11 mouse cellular contexts compared by ENCODE assay signal in the genomic region with DNA sequence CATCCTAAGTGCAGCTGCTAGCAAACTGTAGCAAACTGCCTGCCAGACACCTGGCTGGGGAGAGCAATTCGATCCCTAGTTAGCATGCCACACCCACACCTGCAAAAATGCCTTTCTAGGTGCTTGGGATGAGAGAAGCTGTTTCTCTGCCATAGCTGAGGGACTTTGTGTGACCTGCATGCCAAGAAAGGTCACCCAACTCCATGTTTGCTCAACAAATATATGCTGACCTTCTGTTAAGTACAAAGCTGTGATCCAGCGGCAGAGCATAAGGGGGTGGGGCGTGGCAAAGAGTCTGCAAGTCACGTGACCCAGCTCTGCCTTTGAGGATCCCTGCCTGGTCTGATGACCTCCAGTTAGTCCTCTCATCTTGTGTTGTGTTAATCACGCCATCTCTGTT. TPM values are rescaled to one million over a fixed set of nuclear protein-coding genes. Genes with fewer than 3 reads are reported as not detected.
A peak's percentile ranks its signal among the peaks of the same experiment; 100 is the strongest.
DNase-seq lines count a peak whose midpoint lies in the region; ATAC-seq and TF ChIP-seq lines count a peak whose summit lies in the region.
"Had no signal": no experiment of that assay in that cellular context is flagged by ENCODE, and none has a peak within 500 bp of the region (broad histone marks: within the 10 kb centered on the region; RNA-seq: fewer than 3 reads in every experiment).

No protein-coding gene starts in this region.

- WGBS in large intestine, adult 2 months = 6% methylated on average over 5 of the region's 5 CpGs
- WGBS in forebrain, postnatal 0 days = 31% methylated on average over 5 of the region's 5 CpGs

- in situ Hi-C loops in ES-E14 (cut with MboI; ENCODE audit: low sequenced_read_pairs in 2 of 2, unreplicated experiment in 2 of 2) = no loop called here

- no peak for TF ChIP-seq CTCF in layer of hippocampus, adult 2 months (conservative IDR thresholded peaks at IDR 0.05)
- TF ChIP-seq CTCF in forebrain, postnatal 0 days (IDR thresholded peaks at IDR 0.05; ENCODE audit: low read depth) = no peak

- H3K4me2 ChIP-seq in forebrain, postnatal 0 days (ENCODE audit: low read depth) = no peak overlapping the region
- H3K4me2 ChIP-seq: hindbrain, embryonic 15.5 days; midbrain, embryonic 15.5 days had no signal

- no peak overlapping the region for H3K27ac ChIP-seq in ES-E14 (ENCODE audit: insufficient read depth, low read depth, low read length, poor library complexity, severe bottlenecking)
- no peak overlapping the region for H3K27ac ChIP-seq in layer of hippocampus, adult 2 months
- no peak overlapping the region for H3K27ac ChIP-seq in forebrain, postnatal 0 days (ENCODE audit: low read depth, low read length)
- H3K27ac ChIP-seq: hindbrain, embryonic 15.5 days; midbrain, embryonic 15.5 days had no signal

- H3K9me3 ChIP-seq in ES-E14 (ENCODE audit: control insufficient read depth, insufficient read depth, low read depth, low read length) = no peaks in the 10 kb centered on the region
- no peaks in the 10 kb centered on the region for H3K9me3 ChIP-seq in forebrain, postnatal 0 days (ENCODE audit: low read length)
- H3K9me3 ChIP-seq: hindbrain, embryonic 15.5 days; midbrain, embryonic 15.5 days had no signal

- H3K4me3 ChIP-seq in ES-E14 (ENCODE audit: insufficient read depth in 1 of 2, low read depth in 1 of 2, low read length in 2 of 2, poor library complexity in 1 of 2, severe bottlenecking in 1 of 2) = peak overlapping the region in 1 of 2 experiments; percentile 4; a peak in 3 of 4 replicates
- no peak overlapping the region for H3K4me3 ChIP-seq in layer of hippocampus, adult 2 months
- H3K4me3 ChIP-seq in forebrain, postnatal 0 days (ENCODE audit: low read depth, low read length) = no peak overlapping the region
- H3K4me3 ChIP-seq: hindbrain, embryonic 15.5 days; midbrain, embryonic 15.5 days had no signal

- DNase-seq in adrenal gland, postnatal 10 days = peak; percentile 12
- DNase-seq in adrenal gland, postnatal 25 days = no peak
- peak; percentile 90 for DNase-seq in ES-E14 (ENCODE audit: low read depth, low spot score)
- DNase-seq in large intestine, adult 2 months (ENCODE audit: low read depth, low spot score) = peak; percentile 22
- DNase-seq in lung, postnatal 10 days = peak; percentile 21
- no peak for DNase-seq in layer of hippocampus, adult 2 months (ENCODE audit: low spot score in 2 of 2)
- no peak for DNase-seq in forebrain, postnatal 0 days
- no peak for DNase-seq in cerebellum, postnatal 25 days

- no peaks in the 10 kb centered on the region for H3K27me3 ChIP-seq in forebrain, postnatal 0 days (ENCODE audit: insufficient read depth, low read length)
- H3K27me3 ChIP-seq: hindbrain, embryonic 15.5 days; midbrain, embryonic 15.5 days had no signal

- no peaks in the 10 kb centered on the region for H3K36me3 ChIP-seq in ES-E14 (ENCODE audit: control insufficient read depth, insufficient read depth, low read length, poor library complexity, severe bottlenecking)
- H3K36me3 ChIP-seq in forebrain, postnatal 0 days (ENCODE audit: insufficient read depth) = no peaks in the 10 kb centered on the region
- H3K36me3 ChIP-seq: hindbrain, embryonic 15.5 days; midbrain, embryonic 15.5 days had no signal

- no peak overlapping the region for H3K9ac ChIP-seq in ES-E14 (ENCODE audit: insufficient read depth, low read depth, low read length, poor library complexity, severe bottlenecking)
- no peak overlapping the region for H3K9ac ChIP-seq in forebrain, postnatal 0 days
- H3K9ac ChIP-seq: hindbrain, embryonic 15.5 days; midbrain, embryonic 15.5 days had no signal

- ATAC-seq in forebrain, postnatal 0 days = no peak
- ATAC-seq: forebrain, embryonic 14.5 days; midbrain, embryonic 15.5 days had no signal

- H3K4me1 ChIP-seq in ES-E14 (ENCODE audit: control insufficient read depth in 2 of 2, insufficient read depth in 2 of 2, low read length in 2 of 2, poor library complexity in 1 of 2) = peaks cover 7 to 19% of the 10 kb centered on the region in 2 experiments
- H3K4me1 ChIP-seq in forebrain, postnatal 0 days (ENCODE audit: insufficient read depth) = no peaks in the 10 kb centered on the region
- H3K4me1 ChIP-seq: midbrain, embryonic 15.5 days had no signal

TF ChIP-seq in ES-E14, 5 proteins besides CTCF, POLR2A, EP300 and RAD21:
- no peak for TF ChIP-seq HCFC1 (IDR thresholded peaks at IDR 0.05; ENCODE audit: borderline replicate concordance, insufficient read depth, low read length)
- no peak for TF ChIP-seq MAFK (IDR thresholded peaks at IDR 0.05; ENCODE audit: insufficient read depth, low read depth, low read length)
- no peak for TF ChIP-seq ZNF384 (IDR thresholded peaks at IDR 0.05; ENCODE audit: low read depth, low read length)
- TF ChIP-seq CHD2 (IDR thresholded peaks at IDR 0.05; ENCODE audit: low read depth, low read length) = no peak
- no peak for TF ChIP-seq ZC3H11A (IDR thresholded peaks at IDR 0.05; ENCODE audit: borderline replicate concordance, low read depth, low read length)

RNA-seq across cellular contexts. Expression of gene Drd2, which starts 25.3 kb away (rescaled TPM):
- total RNA-seq in adrenal gland, postnatal 10 days (2021) = 1 to 10 TPM; 1.4 to 3.1 TPM
- total RNA-seq in adrenal gland, postnatal 25 days (2021) = 0.33 and 1.5 TPM in 2 replicates
- 0.11 TPM in 1 of 2 replicates, not detected in the other for total RNA-seq in ES-E14 (2012; rRNA removed)
- not detected in 2 replicates for polyA plus RNA-seq in large intestine, adult 2 months (2012; rRNA removed)
- total RNA-seq in layer of hippocampus, adult 2 months (2021) = 1 to 10 TPM; 2.4 to 3.6 TPM
- total RNA-seq in forebrain, postnatal 0 days (2014; rRNA removed) = 7.4 and 10.0 TPM in 2 replicates
- polyA plus RNA-seq in forebrain, postnatal 0 days (2015; fragmentation: Nextera tagmentation; extraction: Ambion mirVana) = 4.9 and 6.3 TPM in 2 replicates

Comparison
In these comparisons a context has a peak if more than half of its experiments do, and no peak if none do; other contexts are left out.
1. DNase-seq: peak in adrenal gland, postnatal 10 days (single experiment), ES-E14 (single experiment), large intestine, adult 2 months (single experiment) and lung, postnatal 10 days (single experiment); none in adrenal gland, postnatal 25 days (single experiment), layer of hippocampus, adult 2 months (0 of 2), forebrain, postnatal 0 days (single experiment) and cerebellum, postnatal 25 days (0 of 2).